Mouse (Mus musculus) gastrocnemius, adult 18-20 months (tissue): Measurements from ENCODE around the gene Xlr5b. TPM values are rescaled to one million over a fixed set of nuclear protein-coding genes. Genes with fewer than 3 reads are reported as not detected.
A peak's percentile ranks its signal among the peaks of the same experiment; 100 is the strongest.
"Not testable (repeated sequence)": the region's sequence is repeated elsewhere in the genome, so short reads cannot be mapped to it uniquely, and the experiment has no call there.

Experiments
- DNase-seq: peaks from one replicate; pipeline ENCODE4 v3.0.0; 2021; ENCODE audit warnings: low spot score
- long read RNA-seq, 2 experiments: library from polyadenylated mRNA; stranded (forward); transcript quantifications; one replicate each; pipeline ENCODE4 v2.0.0; 2021
- total RNA-seq, 2 experiments: library from RNA; stranded (reverse); gene quantifications; 2 replicates each; pipeline ENCODE4 v1.2.3; 2021

Gene Xlr5b
- total RNA-seq: not detected
- long read RNA-seq, experiment 1: 0 reads
- long read RNA-seq, experiment 2: 0 reads

- DNase-seq: not testable (repeated sequence)
Observed at GRCm38 (mm10) chrX:73148496-73148895, at the start of gene Xlr5b. Gene Xlr5b, plus strand, starts transcription at chrX:73148796.

- not testable (repeated sequence) for DNase-seq
Observed at GRCm38 (mm10) chrX:73116747-73117146, 31.8 kb upstream of the Xlr5b start, which contains the start of gene Gm14685. Gene Gm14685, plus strand, starts transcription at chrX:73117047.

GRCm38 (mm10) chrX:73122859-73123829, 25.5 kb upstream of the Xlr5b start:
- DNase-seq: not testable (repeated sequence)

GRCm38 (mm10) chrX:73143218-73143618, 5.4 kb upstream of the Xlr5b start:
- DNase-seq: not testable (repeated sequence)

- DNase-seq: not testable (repeated sequence)
Observed at GRCm38 (mm10) chrX:73149350-73149749, 754 bp downstream of the Xlr5b start, which contains the start of gene DXBay18. Gene DXBay18, minus strand, starts transcription at chrX:73149450.

- DNase-seq: not testable (repeated sequence)
Observed at GRCm38 (mm10) chrX:73176889-73177288, 28.3 kb downstream of the Xlr5b start, which contains the start of gene Spin2d. Gene Spin2d, minus strand, starts transcription at chrX:73176989.

GRCm38 (mm10) chrX:73191934-73192333, 43.3 kb downstream of the Xlr5b start, which contains the start of gene Xlr3b:
Gene Xlr3b, plus strand, starts transcription at chrX:73192207.
- peak; percentile 1 for DNase-seq

Other genes starting within 250 kb of the Xlr5b start
- gene Cetn2, start 230.4 kb upstream of the Xlr5b start, total RNA-seq: 10 to 100 TPM; 27.4 to 28.8 TPM
- 1 to 10 TPM; 3.3 to 3.5 TPM for gene Nsdhl, start 230.2 kb upstream of the Xlr5b start, total RNA-seq
- gene Zfp185, start 161.5 kb upstream of the Xlr5b start, total RNA-seq: 1 to 10 TPM in 1 of 2 experiments, under 1 TPM in 1; 0.53 to 1.3 TPM
- under 1 TPM in 1 of 2 experiments, not detected in 1; 0.14 TPM for gene Pnma5, start 111.7 kb upstream of the Xlr5b start, total RNA-seq
- gene Pnma3, start 84.0 kb upstream of the Xlr5b start, total RNA-seq: not detected
- gene Xlr4a, start 66.3 kb upstream of the Xlr5b start, total RNA-seq: not detected
- gene Xlr3a, start 51.7 kb upstream of the Xlr5b start, total RNA-seq: under 1 TPM; 0.36 to 0.53 TPM
- not detected for gene Gm14685, start 31.7 kb upstream of the Xlr5b start, total RNA-seq
- gene DXBay18, start 654 bp downstream of the Xlr5b start, total RNA-seq: not detected
- gene Spin2d, start 28.2 kb downstream of the Xlr5b start, total RNA-seq: not detected
- 1 to 10 TPM; 1.4 to 2.3 TPM for gene Xlr3b, start 43.4 kb downstream of the Xlr5b start, total RNA-seq
- gene Xlr4b, start 65.5 kb downstream of the Xlr5b start, total RNA-seq: not detected
- 1 to 10 TPM; 5.5 to 6.0 TPM for gene F8a, start 79.5 kb downstream of the Xlr5b start, total RNA-seq
- gene Xlr4c, start 94.3 kb downstream of the Xlr5b start, total RNA-seq: under 1 TPM in 1 of 2 experiments, not detected in 1; 0.18 TPM
- gene Xlr3c, start 116.6 kb downstream of the Xlr5b start, total RNA-seq: under 1 TPM in 1 of 2 experiments, not detected in 1; 0.80 TPM
- not detected for gene Xlr5a, start 144.2 kb downstream of the Xlr5b start, total RNA-seq
- not detected for gene Xlr5c, start 144.2 kb downstream of the Xlr5b start, total RNA-seq
- not detected for gene Gm45015, start 188.0 kb downstream of the Xlr5b start, total RNA-seq
- gene Zfp275, start 193.8 kb downstream of the Xlr5b start, total RNA-seq: 1 to 10 TPM; 4.1 to 4.5 TPM
- gene Gm18336, start 249.9 kb downstream of the Xlr5b start, total RNA-seq: not detected